Mouse (Mus musculus) heart, embryonic 12.5 days (tissue): ENCODE measurements around the gene Tmem177. TPM values are rescaled to one million over a fixed set of nuclear protein-coding genes. Genes with fewer than 3 reads are reported as not detected.

Experiments used
- ATAC-seq: fragments of 200-750 bp; cut with Nextera tagmentation; 2 replicates; pipeline ENCODE4 v1.8.0; 2017; ENCODE audit warnings: moderate TSS enrichment, moderate library complexity; ENCODE audit not compliant: insufficient number of reproducible peaks, low FRiP score
- H3K27ac ChIP-seq: fragments of 300-500 bp; sonication (generic); 2 replicates; pipeline ENCODE4 v1.5.1; 2016; ENCODE audit warnings: mild to moderate bottlenecking, moderate library complexity; ENCODE audit not compliant: poor library complexity, severe bottlenecking
- H3K27me3 ChIP-seq: fragments of 300-500 bp; sonication (generic); replicated peaks from 2 replicates; pipeline ENCODE4 v1.6.1; 2016; ENCODE audit warnings: mild to moderate bottlenecking, moderate library complexity
- H3K36me3 ChIP-seq: fragments of 300-500 bp; sonication (generic); 2 replicates; pipeline ENCODE4 v1.6.1; 2016; ENCODE audit warnings: mild to moderate bottlenecking, moderate library complexity
- H3K4me1 ChIP-seq: fragments of 300-500 bp; sonication (generic); replicated peaks from 2 replicates; pipeline ENCODE4 v1.6.1; 2016; ENCODE audit warnings: mild to moderate bottlenecking
- H3K4me2 ChIP-seq: fragments of 300-500 bp; sonication (generic); 2 replicates; pipeline ENCODE4 v1.6.1; 2016; ENCODE audit warnings: mild to moderate bottlenecking, moderate library complexity
- H3K4me3 ChIP-seq: fragments of 300-500 bp; sonication (generic); 2 replicates; pipeline ENCODE4 v1.5.1; 2016; ENCODE audit warnings: mild to moderate bottlenecking
- H3K9ac ChIP-seq: fragments of 300-500 bp; sonication (generic); 2 replicates; pipeline ENCODE4 v1.6.1; 2016; ENCODE audit warnings: mild to moderate bottlenecking, moderate library complexity
- H3K9me3 ChIP-seq: fragments of 300-500 bp; sonication (generic); replicated peaks from 2 replicates; pipeline ENCODE4 v1.6.1; 2016; ENCODE audit warnings: mild to moderate bottlenecking, moderate library complexity
- WGBS: fragments of 180-500 bp; shearing (Covaris S2); methylation state at CpG from one replicate; pipeline ENCODE4 v1.1.7; 2016; 5-methylcytosine and 5-hydroxymethylcytosine counted together
- polyA plus RNA-seq: library from polyadenylated mRNA; unstranded; fragments of >200 nt; fragmentation: Nextera tagmentation; extraction: Ambion mirVana; gene quantifications from 2 replicates; pipeline ENCODE4 v1.2.1, GENCODE M21; 2016

Tmem177 gene
- polyA plus RNA-seq, 1 experiment from 2014 or later = 6.4 TPM

DNA sequence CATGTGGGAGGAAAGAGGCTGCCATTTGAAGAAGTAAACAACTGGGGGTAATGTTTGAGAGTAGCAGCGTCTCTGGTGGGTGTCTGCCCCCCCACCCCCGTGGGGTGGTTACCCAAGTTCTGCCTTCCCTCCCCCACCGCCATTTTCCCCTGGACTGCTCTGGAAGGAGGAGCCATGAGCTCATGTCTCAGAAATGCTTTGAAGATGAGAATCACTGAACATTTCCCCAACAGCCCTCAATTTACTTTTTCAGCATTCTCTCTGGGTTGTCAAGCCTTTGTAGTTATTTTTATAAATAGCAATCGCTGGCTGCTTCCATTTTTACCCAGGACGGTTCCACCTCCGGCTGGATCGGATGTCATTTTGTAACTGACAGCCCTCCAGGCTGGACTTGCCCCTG, 26.7 kb downstream of the Tmem177 start:
- Histone ChIP-seq H3K4me2 (no peak overlapping the region), H3K27ac (no peak overlapping the region)
- WGBS = 37% methylated on average over 7 of the region's 7 CpGs

DNA sequence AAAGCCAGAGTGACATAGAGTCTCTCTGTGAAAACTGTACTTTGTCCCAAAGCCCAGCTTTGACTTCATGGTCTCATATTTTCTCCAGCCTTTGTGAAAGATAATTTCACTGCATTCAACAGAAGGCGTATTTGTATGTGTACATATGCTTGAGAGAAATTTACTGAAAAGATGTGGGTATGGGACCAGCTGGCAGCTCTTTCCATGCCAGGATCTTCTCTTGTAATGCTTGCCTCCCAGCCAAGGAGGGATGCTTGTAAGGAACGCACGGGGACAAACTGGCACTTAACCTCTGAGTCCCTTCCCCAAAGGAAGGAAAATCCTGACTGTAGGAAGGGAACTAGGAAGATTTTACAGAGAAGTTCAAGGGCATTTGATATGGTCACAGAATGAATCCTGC, 28.7 kb downstream of the Tmem177 start:
- Histone ChIP-seq H3K9me3 (no peaks in the 10 kb centered on the region), H3K27me3 (no peaks in the 10 kb centered on the region), H3K4me3 (no peak overlapping the region), H3K4me1 (peaks cover 6% of the 10 kb centered on the region; the same call in 1 of the 2 replicates), H3K27ac (no peak overlapping the region), H3K9ac (no peak overlapping the region), H3K4me2 (no peak overlapping the region), H3K36me3 (no peaks in the 10 kb centered on the region)
- ATAC-seq = no peak
- WGBS = 89% methylated on average over 3 of the region's 3 CpGs

More for the DNA sequence above, 26.7 kb downstream of the Tmem177 start:
- H3K9ac ChIP-seq = no peak overlapping the region
- H3K9me3 ChIP-seq = no peaks in the 10 kb centered on the region
- peaks cover 6% of the 10 kb centered on the region; the same call in 1 of the 2 replicates for H3K4me1 ChIP-seq
- H3K36me3 ChIP-seq = no peaks in the 10 kb centered on the region
- no peak for ATAC-seq
- H3K27me3 ChIP-seq = no peaks in the 10 kb centered on the region
- H3K4me3 ChIP-seq = no peak overlapping the region

DNA sequence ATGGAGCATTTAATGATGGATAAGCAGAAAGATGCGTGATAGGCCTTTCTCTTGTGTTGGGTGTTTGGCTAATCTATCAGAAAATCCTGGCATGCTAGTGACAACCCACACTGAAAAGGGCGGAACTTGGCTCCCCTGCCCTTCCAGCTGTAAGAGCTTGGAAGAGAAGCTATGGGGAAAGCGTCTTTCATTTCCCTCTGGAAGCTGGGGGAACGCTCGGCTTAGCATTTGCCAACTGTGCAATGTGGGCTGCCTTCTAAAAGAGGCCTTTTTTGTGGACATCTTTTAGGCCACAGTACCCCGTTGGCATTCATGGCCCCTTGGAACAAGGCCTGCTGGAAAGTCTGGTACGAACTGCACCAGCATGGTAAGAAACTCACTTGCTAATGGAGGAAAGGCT, 34.1 kb downstream of the Tmem177 start:
- no peaks in the 10 kb centered on the region for H3K9me3 ChIP-seq
- H3K4me2 ChIP-seq = no peak overlapping the region
- no peak overlapping the region for H3K9ac ChIP-seq
- H3K36me3 ChIP-seq = no peaks in the 10 kb centered on the region
- H3K27ac ChIP-seq = no peak overlapping the region
- ATAC-seq = no peak
- WGBS = 85% methylated on average over 7 of the region's 7 CpGs
- H3K4me3 ChIP-seq = no peak overlapping the region
- no peaks in the 10 kb centered on the region for H3K4me1 ChIP-seq
- no peaks in the 10 kb centered on the region for H3K27me3 ChIP-seq

DNA sequence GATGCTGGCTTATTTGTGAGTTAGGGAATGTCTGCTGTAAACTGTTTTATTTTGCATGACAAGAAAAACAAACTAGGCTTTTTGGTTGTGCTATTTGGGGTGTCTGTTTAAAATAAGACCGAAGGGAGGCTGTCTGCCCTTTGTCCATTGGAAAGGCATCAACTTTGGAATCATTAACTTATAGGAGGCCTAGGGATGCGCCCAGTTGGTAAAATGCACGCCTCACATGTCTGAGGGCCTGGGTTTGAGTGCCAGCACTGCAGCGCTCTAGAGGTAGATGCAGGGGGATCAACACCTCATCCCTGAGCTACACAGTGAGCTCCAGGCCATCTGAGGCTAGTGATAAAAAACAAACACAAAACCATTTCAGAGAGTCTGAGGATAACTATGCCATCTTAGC, 35.5 kb downstream of the Tmem177 start:
- WGBS = 87% methylated on average over 4 of the region's 4 CpGs
- no peak overlapping the region for H3K27ac ChIP-seq
- no peaks in the 10 kb centered on the region for H3K4me1 ChIP-seq
- ATAC-seq = no peak
- H3K27me3 ChIP-seq = no peaks in the 10 kb centered on the region
- no peak overlapping the region for H3K4me2 ChIP-seq
- no peak overlapping the region for H3K4me3 ChIP-seq
- H3K36me3 ChIP-seq = no peaks in the 10 kb centered on the region
- no peaks in the 10 kb centered on the region for H3K9me3 ChIP-seq
- no peak overlapping the region for H3K9ac ChIP-seq

DNA sequence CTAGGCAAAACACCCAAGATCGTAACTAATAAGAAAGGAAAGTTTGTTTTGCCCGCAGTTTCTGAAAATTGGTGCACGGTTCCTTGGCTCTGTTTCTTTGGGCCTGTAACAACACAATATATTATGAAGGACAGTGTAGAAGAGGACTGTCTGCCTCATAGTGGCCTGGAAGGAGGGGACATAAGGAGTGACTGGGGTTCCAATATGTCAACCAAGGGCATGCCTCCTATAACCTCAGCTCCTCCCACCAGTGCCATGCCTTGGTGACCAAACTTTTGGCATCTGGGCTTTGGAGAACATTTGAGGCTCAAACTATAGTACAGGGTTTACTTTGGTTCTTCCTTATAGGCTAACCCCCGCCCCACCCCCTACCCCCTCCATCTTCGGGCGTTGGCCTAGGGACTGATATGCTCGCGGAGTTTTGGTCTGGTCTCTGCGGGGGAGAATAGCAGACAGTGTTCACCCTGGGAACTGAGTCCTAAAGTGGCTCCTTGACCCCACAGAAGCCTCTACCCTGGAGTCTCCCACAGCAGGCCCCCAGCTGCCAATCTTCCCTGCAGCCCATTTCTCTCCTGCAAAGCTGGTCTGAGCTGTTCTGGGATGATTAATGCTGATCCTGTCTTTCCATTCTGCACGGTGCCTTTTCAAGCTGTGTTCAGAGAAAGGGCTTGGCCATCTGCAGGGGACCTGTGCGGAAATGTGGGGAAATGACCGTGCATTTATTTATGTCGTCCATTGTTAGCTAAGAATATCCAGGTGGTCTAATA, 44.4 kb downstream of the Tmem177 start:
- Histone ChIP-seq H3K4me1 (no peaks in the 10 kb centered on the region), H3K9ac (no peak overlapping the region), H3K27me3 (no peaks in the 10 kb centered on the region), H3K4me2 (no peak overlapping the region), H3K4me3 (no peak overlapping the region), H3K9me3 (no peaks in the 10 kb centered on the region), H3K27ac (no peak overlapping the region), H3K36me3 (no peaks in the 10 kb centered on the region)
- no peak for ATAC-seq
- WGBS = 70% methylated on average over 13 of the region's 13 CpGs

DNA sequence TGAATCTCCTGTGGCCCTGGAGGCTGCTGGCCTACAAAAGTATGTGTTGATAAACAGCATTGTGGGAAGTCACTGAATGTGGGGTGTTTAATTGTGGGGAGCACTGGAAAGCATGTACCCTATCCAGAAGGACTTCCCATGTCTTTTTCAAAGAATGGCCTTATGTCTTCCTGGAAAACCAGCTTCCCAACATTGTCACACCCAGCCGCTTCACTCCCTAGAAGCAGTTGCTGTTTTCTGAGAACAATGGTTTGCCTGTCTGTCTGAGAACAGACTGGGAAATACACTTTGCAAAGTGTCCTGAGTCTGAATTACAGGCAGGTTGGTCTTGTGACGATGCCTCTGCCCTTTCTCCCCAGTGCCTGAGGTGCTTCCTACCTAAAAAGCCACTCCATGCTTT, 45.7 kb downstream of the Tmem177 start:
- no peaks in the 10 kb centered on the region for H3K36me3 ChIP-seq
- no peaks in the 10 kb centered on the region for H3K9me3 ChIP-seq
- no peak overlapping the region for H3K4me3 ChIP-seq
- no peak overlapping the region for H3K9ac ChIP-seq
- no peak overlapping the region for H3K4me2 ChIP-seq
- no peak for ATAC-seq
- H3K4me1 ChIP-seq = no peaks in the 10 kb centered on the region
- 55% methylated on average over 2 of the region's 2 CpGs for WGBS
- no peak overlapping the region for H3K27ac ChIP-seq
- H3K27me3 ChIP-seq = no peaks in the 10 kb centered on the region

DNA sequence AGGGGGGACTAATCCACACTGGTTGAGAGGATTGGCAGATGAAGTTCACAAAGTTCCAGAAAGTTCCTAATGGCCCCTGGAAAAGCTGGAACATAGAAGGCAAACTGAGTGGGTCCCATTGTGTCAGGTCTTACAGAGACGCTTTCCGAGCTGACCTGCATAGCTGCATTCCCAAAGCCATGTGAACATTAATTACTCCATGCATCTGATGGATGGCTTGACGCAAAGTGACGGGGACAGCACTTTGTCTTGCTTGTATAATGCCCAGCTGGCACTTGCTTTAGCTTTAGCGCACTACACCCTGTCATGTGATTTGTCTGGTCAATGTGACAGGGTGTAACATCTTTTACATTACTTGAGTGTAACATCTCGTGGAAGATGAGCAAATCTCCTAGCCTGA, 47.7 kb downstream of the Tmem177 start:
- no peak overlapping the region for H3K4me3 ChIP-seq
- no peaks in the 10 kb centered on the region for H3K9me3 ChIP-seq
- no peaks in the 10 kb centered on the region for H3K4me1 ChIP-seq
- no peaks in the 10 kb centered on the region for H3K27me3 ChIP-seq
- ATAC-seq = no peak
- H3K27ac ChIP-seq = no peak overlapping the region
- H3K4me2 ChIP-seq = no peak overlapping the region
- 76% methylated on average over 6 of the region's 6 CpGs for WGBS
- no peak overlapping the region for H3K9ac ChIP-seq
- H3K36me3 ChIP-seq = no peaks in the 10 kb centered on the region

DNA sequence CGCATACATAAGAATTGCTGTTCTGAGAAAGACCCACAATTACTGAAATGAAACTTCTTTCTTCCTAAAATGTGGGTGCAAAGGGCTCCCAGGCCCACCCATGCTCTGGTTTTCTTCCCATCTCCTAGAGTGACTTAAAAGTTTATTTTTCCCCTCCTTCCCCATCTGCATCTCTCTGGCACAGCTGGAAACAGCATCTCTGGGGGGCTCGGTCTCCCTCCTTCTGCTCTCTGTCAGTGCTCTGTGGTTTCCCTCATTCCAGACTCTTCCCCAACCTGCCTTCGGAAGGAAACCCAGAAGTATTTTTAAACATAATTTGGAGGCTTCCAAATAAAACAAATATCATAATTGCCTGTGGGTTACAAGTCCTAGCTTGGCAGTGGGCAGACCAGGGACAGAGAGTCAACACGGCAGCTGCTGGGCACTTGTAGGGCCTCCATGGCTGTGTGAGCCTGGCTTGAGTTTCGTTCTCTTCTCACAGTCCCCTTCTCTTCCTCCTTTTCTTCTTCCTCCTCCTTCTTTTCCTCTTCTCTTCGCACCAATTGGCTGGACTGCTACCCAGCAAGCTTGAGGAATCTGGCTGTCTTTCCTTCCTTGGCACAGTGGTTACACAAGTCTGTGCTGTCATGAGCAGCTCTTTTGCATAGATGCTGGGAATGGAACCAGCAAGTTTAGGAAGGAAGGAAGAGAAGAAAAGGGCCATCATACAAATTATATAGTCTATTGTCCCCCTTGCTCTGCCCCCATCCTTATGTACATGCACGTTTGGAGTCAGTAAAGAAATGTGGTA, 49.3 kb downstream of the Tmem177 start:
- 75% methylated on average over 7 of the region's 7 CpGs for WGBS

DNA sequence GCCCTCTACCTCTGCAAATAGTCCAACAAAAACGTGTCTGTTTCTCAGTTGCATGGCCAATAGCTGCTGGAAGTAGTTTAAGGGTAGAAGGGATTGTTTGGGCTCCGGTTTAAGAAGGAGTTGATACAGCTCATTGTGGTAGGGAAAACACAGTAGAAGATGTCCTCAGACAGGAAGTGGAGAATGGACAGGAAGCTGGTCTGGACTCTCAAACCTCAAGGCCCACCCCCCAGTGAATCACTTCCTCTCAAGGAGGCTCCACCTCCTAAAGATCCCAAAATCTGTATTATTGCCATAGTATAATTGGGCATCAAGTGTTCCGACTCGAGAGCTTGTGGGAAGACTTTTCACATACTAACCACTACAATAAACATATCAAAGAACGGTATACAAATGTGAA, 53.4 kb downstream of the Tmem177 start:
- Histone ChIP-seq H3K27ac (no peak overlapping the region), H3K4me3 (no peak overlapping the region), H3K4me2 (no peak overlapping the region), H3K9ac (no peak overlapping the region), H3K36me3 (no peaks in the 10 kb centered on the region), H3K4me1 (no peaks in the 10 kb centered on the region), H3K9me3 (no peaks in the 10 kb centered on the region; the same call in 1 of the 2 replicates), H3K27me3 (no peaks in the 10 kb centered on the region)
- WGBS = 65% methylated on average over 5 of the region's 5 CpGs
- ATAC-seq = no peak

More for the DNA sequence above, 49.3 kb downstream of the Tmem177 start:
- H3K27me3 ChIP-seq = no peaks in the 10 kb centered on the region
- no peaks in the 10 kb centered on the region for H3K36me3 ChIP-seq
- ATAC-seq = no peak
- no peak overlapping the region for H3K9ac ChIP-seq
- no peak overlapping the region for H3K4me3 ChIP-seq
- H3K9me3 ChIP-seq = no peaks in the 10 kb centered on the region
- H3K4me2 ChIP-seq = no peak overlapping the region
- H3K4me1 ChIP-seq = no peaks in the 10 kb centered on the region
- no peak overlapping the region for H3K27ac ChIP-seq
